Mouse (Mus musculus): ENCODE results near the gene Krt24.

- TF ChIP-seq GATA2 (IDR thresholded peaks at IDR 0.05; ENCODE audit: borderline replicate concordance, low read depth, low read length) = no peak
- TF ChIP-seq CTCF (IDR thresholded peaks at IDR 0.05; ENCODE audit: low read depth, low read length) = no peak
- no peak for TF ChIP-seq GATA1 (IDR thresholded peaks at IDR 0.05; ENCODE audit: borderline replicate concordance, low read length)
These were observed 9.4 kb downstream of the Krt24 start for GRCm38 (mm10) chr11:99275624-99276023.

Data from G1E (cell line).